Mouse (Mus musculus) fibroblast of lung, adult 2 months (primary cell): ENCODE data around the gene 1700001O22Rik.

ENCODE experiments used
- DNase-seq: peaks from one replicate; pipeline ENCODE4 v3.0.0-alpha.2; 2011; ENCODE audit warnings: low read depth

1700001O22Rik gene

DNA sequence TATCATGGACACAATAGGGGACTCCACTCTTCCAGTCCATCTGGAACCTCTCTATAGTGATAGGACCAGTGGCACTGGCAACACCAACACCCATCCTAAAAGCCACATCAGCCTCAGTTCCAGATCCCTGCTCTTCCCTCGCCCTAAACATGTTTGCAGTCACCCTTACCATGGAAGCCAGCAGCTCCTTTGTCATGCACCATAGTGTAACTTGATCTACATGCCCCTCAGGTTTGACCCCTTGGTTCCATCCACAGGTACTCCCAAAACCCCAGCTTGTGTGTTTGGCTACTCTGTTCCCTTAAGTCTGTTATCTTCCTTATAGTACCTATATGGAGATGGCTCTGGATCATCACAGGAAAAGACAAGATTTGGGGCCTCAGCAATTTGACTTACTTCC lies 12.9 kb upstream of the 1700001O22Rik start:
- DNase-seq: no peak

DNA sequence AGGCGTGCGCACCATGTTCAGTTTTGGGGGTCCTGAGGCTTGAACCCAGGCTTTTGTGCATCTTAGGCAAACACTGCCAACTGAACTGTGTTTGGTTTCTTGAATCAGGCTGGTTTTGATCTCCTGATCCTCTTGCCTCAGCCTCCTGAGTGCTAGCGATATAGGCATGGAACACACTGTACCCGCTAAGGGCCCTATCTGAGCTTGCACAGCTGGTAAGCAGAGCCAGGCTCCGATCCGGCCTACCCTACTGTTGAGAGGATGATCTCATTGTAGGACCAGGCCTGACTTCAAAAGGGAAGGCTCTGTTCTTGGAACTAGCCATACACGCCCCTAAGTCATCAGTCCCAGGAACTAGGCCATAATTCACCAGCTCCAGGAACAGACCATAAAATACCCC lies 7.1 kb upstream of the 1700001O22Rik start:
- no peak for DNase-seq

DNA sequence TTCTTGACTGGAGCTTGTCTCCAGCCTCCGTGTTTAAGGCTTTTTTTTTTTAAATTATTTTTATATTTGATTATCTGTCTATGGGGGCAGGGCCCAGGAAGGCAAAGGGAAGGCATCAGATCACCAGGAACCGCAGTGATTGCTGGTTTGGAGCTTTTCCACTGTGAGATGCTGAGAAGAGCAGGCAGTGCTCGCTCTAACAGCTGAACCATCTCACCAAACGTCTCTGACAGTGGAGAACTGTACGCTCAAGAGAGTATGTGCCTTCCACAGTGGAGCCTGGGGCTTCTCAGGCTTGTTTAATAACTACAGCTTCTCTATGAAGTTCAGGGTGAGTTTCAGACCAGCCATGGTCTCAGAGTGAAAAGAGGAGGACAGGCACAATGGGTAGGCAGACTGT lies 6.0 kb upstream of the 1700001O22Rik start:
- DNase-seq: no peak

DNA sequence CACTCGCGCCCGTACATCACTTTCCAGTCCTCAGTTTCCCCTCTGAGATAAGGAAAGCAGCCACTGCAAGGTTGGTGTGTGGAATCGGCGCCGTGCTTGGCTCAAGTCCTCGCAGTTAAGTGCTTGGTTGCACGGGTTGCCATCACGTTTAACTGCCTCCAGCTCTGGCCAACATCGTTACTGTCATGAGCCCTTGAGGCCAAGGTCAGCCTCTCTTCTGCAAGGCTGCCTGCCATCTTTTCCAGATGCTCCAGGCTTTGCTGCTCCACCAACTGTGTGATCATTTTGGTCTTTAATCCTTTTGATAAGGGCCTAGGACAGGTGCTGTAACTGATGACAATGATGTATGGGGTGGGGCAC lies 4.8 kb upstream of the 1700001O22Rik start:
- DNase-seq: no peak

DNA sequence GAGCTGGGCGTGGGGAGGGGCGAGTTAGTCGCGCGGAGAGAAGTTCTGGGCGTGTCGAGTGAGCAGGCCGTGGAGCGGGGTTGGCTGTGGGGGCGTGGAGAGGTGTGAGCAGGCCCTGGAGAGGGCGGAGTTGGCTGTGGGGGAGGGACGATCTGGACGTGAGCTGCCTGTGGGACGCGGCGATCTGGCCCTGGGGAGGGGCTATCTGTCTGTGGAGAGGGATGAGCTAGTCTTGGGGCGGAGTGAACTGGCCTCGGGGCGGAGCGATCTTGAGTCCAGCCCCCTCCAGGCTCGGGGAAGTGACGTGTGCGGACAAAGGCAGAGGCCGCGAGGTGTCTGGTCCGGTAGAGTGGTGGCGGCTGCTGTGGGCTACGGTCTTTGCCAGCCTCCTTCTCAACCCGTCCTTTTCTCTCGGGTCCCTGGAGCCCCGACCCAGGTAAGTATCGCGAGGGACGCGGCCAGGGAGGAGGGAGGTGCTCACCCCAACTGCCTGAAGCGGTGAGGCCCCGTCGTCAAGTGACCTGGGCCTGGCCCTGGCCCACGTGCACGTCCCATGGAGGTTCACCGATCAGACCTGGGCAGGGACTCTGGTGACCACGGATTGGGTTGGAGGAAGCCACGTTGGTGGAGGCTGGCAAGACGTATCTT lies 4.3 kb upstream of the 1700001O22Rik start, which contains the start of gene Ntmt1:
Gene Ntmt1, plus strand, starts transcription at position 179 of the 648 bp plus-strand sequence.
- DNase-seq: peak; percentile 99

DNA sequence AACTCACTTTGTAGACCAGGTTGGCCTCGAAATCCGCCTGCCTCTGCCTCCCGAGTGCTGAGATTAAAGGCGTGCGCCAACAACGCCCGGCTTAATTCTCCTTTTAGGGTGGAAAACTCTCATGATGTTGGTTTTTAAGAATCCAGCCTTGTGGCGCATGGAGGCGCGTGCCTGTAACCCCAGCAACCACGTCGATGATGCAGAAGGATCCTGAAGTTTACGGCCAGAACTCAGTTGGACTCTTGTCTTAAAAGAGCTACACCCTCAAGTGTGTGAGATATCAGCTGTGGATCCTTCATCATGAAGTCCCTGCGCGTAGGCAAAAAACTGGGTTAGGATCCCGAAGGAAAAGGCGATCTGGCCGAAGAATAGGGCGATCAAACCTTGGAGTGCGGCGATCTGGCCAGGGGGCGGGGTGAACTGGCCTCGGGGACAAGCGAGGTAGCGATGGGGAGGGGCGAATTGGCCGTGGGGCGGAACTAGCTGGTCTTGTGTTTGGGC lies 3.7 kb upstream of the 1700001O22Rik start:
- DNase-seq: peak; percentile 74

DNA sequence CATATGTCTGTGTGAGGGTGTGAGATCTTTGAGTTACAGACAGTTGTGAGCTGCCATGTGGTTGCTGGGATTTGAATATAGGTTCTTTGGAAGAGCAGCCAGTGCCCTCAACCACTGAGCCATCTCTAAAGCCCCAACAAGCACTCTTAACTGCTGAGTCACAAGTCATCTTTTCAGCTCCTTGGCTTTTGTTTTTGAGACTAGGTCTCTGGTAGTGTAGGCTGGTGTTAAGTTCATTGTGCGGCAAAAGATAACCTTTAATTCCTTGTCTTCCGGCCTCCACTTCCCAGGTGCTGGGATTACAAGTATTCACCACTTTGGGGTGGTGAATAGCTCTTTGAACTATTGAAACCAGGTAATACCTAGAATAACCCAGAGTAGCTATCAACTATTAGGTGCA lies 2.5 kb upstream of the 1700001O22Rik start:
- no peak for DNase-seq

DNA sequence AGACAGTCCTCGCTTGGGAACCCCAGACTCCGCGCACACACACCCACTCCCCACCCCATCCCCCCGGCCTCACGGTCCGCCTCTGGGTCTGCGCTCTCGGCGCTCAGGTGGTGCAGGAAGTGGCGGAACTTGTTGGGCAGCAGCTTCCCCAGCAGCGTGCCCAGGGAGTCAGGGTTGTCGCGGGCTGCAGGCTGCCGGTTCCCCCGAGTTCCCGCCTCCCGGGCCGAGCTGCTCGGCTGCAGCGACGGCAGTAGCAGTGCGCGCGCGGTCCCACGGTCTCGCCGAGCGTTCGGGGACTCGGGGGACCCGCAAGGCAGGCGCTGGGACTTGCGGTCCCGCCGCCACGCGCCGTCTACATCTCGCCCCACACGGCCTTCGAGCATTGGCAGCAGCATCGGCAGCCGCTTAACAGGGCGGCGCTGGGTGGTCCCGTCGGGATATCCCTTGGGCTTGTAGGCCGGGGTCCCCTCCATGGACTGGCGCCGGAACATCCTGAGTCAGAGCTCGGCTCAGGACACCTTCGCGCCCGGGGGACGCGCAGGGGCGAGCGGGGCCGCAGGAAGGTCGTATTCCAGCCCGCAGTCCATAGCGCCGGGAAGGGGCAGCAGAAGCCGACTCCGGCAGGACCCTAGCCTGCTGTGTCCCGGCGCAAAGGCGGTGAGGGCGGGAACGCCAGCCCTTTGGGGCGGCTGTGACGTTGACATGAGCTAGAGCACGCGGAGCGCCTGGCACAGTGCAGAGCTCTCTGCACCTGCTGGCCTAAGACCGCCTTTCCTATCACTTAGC lies 2.2 kb downstream of the 1700001O22Rik start:
- DNase-seq: no peak

DNA sequence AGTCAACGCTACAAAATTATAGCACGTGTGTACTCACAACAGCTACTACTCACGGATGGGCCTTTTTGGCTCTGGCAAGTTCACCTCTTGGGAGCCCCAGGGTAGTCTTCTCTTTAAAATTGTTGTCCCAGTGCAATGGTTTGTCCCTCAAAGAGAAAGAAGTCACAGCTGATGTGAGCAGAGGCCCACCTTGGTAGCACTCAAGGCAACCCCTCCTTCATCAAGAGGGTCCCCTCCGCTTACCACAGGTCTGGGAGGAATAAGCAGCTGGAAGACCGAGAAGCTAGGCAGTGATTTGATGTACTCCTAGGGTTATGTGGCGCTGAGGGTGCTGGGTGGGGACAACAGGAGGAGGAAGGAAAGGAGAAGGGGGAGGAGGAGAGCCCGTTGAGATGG lies 2.8 kb downstream of the 1700001O22Rik start:
- no peak for DNase-seq

DNA sequence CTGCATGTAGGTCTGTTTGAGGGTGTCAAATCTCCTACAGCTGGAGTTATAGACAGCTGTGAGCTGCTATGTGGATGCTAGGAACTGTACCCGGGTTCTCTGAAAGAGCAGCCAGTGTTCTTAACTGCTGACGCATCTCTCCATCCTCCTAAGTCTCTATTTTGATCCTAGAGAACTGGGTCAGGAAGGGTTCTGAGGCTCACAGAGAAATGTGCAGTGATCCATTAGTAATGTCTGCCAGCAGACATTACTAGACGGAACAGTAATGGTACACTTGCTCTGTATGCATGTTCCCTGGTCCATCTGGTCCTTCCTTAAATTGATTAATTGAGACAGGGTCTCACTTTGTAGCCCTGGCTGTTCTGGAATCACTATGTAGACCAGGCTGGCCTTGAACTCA lies 4.0 kb downstream of the 1700001O22Rik start:
- no peak for DNase-seq

DNA sequence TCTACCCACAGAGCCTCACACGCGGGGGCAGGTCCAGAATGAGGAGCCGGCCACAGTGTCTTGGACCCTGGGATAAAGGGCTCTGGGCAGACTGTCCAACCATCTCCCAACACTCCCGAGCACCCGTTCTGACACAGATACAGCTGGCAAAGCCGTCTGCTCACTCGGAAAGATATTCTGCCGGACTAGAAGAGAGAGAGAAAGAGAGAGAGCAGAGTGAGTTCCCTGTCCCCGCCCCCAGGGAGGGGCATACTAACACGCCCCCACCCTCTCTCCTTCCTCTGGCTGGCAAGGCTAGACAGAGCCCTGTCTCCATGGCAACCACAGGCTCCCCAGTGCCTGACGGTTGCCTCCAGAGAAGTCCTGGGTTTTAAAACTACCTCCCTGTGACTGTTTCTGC lies 7.1 kb downstream of the 1700001O22Rik start:
- DNase-seq: peak; percentile 65

DNA sequence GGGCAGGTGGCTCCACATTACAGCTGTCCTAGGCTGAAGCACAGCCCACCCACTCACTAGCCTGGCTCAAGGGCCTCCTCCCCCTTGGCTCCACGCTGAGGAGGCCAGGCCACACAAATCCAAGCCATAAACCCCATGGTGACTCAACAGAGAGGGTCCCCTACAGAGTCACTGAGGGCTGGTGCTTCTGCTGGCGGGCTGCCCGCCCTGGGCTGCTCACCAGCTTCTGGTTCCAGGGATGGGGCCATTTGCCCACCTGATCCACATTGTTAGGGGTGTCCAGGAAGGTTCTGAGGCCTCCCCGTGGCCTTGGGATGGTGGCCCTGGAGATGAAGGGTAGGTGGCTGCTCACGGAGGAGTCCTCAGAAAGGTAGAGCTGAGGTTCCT lies 7.6 kb downstream of the 1700001O22Rik start:
- DNase-seq: no peak

DNA sequence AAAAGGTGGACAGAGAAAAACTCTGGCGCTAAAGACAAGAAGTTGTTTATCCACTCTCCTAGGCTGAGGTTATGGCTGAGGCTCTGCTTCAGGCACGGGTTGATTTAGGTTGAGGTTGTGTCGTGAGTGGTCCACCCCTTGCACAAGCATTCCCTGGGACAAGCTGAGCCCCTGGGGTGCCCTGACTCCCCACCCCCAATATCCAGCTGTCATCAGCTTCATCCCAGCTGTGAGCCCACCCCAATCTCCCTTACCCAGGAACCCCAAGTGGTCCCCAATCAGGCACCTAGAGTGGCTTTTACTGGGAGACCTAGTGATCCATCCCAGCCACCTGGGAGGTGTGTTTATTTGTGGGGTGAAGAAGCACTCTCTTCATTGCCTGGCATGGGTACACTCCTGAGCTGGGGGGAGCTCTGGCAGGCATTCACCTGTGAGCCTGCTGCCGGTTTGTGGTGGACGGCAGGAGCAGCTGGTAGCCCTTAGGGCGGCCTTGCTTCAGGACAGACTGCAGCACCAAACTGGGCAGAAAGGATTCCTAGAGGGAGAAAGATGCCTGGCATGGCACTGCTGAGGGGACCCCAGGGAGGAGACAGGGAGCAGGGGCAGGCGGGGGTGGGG lies 8.1 kb downstream of the 1700001O22Rik start:
- no peak for DNase-seq

DNA sequence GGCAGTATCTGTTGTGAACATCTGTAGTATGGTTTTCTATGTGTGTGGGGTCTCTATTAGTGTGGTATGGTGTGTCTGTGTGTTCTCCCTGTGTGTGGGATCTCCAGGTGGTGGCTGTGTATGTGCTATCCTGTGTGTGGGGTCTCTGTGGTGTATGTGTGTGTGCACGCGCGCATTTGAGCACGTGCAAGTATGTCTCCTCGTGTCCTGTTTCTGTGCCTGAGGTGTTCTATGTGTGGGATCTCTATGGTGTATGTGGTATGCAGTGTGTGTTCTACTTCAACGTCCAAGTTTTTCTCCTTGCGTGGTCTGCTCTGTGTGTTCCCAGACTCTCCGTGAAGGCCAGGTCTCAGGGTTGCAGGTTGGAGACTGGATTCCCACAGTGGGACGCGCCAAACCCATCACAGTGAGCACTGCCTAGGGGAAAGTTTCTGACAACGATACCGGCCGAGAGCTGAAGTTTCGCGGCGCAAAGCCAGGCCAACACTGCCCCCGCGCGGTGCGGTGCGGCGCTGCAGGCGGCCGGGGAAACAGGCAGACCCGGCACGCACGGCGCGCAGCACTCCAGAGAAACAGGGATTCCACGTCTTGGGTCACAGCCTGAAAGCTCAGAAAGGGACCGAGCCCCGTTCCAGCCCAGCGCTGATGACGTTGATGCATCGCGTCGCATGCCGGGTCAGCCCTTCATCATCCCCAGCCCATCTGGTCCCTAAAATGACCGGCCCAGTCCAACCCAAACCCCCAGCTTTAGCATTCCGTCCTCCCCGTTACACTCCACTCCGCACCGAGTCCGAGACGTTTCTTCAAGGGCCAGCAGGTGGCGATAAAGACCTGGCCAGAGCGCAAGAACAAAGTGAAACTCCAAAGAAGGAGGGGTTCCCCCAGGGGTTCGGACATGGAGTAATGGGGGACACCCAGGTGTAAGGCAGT lies 9.0 kb downstream of the 1700001O22Rik start:
- peak; percentile 78 for DNase-seq

DNA sequence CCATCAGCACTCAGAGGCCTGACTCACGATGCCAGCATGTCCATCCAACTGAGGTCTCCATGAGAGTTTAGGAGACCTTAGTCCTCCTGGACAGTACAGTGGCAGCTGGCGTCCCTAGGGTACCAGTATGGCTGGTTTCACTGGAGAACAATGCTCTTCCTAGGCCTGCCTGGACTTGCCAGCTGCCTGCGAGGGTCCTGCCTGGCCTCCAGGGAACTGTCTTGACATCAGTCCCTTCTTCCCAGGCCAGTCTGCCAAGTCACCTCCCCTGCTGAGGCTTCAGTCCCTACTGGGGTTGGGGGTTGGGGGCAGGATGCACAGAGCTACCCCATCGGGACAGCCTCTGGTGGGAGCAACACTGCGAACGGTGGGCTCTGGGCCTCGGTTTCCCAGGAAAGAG lies 11.4 kb downstream of the 1700001O22Rik start:
- no peak for DNase-seq

DNA sequence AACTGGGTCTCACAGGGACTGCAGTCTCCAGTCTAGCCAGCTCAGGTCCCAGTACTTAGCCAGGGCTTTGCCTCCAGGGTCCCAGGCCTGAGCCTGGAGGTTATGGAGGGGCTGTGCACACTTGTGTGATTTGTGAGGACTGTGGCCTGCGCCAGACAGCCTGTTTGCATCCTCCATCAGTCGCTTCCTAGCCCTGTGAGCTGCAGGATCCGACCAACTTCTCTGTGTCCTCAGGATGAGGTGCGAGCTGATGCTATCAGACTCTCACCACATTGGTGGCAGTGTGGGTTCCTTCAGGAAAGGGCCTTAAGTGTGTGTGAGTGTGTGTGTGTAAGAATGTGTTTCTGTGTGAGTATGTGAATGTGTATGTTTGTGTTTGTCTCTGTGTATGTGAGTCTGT lies 16.0 kb downstream of the 1700001O22Rik start:
- no peak for DNase-seq

DNA sequence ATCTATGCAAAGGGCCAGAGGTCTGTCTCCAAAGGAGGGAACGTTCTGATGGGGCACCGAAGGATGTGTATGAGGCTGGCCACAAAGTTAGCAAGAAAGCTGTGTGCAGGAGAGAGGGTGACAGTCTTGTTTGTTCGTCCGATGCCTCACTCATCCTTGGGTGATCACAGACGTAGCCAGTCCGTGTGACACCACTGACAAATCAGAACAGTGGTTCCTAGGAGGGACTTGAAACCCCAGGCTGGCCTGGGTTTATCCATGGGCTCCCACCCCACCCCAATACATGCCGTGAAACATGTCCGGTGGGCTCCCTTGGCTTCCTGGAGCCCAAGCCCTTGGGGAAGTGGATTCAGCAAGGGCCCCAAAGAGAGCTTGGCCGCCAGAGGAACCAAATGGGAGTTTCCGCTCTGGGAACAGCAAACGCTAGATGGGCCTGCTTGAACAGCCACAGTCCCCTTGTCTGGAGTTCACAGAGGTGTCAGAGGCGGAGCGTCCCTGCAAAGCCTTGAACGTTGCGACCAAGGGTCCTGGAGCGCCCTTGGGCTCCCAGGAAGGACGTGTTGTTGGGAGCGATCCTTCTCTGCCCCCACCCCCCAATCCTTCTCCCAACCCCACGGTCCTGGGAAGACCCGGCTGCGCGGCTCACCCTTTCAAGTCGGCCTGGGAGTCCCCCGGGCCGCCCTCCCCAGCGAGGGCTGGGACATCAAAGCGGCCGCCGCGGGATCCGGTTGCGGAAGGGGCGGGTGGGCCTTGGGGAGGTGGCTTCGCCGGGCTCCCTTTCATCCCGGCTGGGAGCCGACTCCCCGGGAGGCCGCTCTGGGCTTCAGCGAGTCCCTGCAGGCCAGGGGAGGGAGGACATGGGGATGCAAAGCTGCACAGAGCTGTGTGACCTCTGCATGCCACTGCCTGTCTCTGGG lies 19.1 kb downstream of the 1700001O22Rik start:
- DNase-seq: no peak

DNA sequence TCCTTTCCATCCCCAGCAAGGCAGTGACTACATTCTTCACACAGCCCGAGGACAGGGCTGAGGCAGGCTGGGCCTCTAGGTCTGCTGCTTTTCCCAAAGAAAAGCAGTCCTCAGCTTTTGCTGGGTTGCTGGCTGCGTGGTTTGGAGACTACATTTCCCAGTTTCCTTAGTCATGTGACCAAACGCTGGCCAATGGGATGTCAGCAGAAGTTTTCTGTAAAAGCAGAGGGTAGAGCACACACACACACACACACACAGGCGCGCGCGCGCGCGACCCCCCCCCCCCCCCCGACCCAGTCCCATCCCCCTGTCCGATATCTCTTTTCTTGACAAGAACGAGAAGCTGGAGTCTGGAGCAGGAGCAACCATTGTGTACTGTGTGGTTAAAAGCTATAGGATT lies 20.1 kb downstream of the 1700001O22Rik start:
- DNase-seq: peak; percentile 42

DNA sequence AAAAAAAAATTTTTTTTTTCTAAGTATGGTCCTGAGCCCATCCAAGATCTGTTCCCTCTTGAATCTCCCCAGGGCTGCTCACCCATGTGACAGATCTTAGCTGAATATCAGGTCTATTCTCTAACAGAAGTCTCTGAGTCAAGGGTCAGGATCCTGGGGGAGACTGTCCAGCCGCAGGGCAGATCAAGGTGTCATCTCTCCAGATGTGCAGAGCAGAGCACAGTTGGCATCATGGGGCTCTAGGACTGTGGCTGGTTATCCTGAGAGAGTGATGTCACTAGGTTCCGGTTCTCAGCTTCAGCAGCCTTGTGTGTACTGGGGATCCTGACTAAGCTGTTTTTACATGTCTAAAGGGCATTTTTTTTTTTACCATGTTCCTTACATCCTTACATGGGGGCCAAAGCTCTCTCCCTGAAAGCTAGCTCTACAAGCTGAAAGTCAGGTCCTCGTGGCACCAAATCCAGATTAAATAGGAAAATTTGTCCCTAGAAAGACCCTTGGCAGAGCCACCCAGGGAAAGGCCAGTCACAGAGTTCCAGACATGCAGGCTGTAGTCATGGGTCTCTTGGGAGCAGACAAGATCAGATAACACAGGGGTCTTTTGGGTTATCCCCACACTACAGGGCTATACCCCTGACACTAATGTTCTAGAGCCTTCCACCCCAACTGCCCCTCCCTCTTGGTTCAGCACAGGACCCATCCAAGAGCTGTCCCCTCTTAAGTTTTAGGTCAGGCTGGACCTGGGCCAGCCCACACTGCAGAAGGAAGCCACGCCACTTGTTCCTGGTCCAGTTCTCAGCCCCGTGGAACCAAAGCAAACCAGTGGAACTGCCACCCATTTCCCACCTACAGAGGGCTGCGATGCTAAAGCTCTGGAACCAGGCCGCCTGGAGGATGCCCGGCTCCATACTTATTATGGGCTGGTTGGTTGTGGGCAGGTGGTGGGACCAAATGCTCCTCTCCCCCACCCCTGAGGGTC lies 20.9 kb downstream of the 1700001O22Rik start:
- DNase-seq: no peak

DNA sequence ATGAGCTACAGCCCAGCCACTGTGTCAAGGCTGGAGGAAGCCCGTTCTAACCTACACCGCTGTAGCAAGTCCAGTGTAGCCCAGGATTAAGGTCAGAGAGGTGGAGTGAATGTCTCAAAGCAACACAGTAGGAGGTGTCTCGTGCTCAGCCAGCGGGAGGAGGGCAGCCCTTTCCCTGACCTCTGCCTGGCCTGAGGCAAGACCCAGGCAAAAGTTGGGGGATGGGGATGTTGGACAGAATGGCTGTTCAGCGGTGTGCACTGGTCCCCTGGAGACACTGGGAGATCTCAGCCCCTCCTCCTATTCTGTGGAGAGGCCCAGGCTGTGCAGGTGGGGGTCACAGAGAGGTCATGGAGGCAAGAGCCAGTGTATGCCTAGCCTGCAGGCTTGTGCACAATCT lies 24.2 kb downstream of the 1700001O22Rik start:
- DNase-seq: no peak
